Mouse (Mus musculus) MEL (cell line): ENCODE data around the gene Ubiad1. TPM values are rescaled to one million over a fixed set of nuclear protein-coding genes. Genes with fewer than 3 reads are reported as not detected.

Source experiments
- DNase-seq: peaks from one replicate; pipeline ENCODE4 v3.0.0; 2011; ENCODE audit warnings: low read depth, low spot score
- H3K27ac ChIP-seq: 2 replicates; pipeline ENCODE4 v1.5.1; 2012; ENCODE audit warnings: low read depth, mild to moderate bottlenecking, control low read depth, low read length, moderate library complexity; ENCODE audit not compliant: control insufficient read depth
- H3K27me3 ChIP-seq, 2 experiments: fragments of 150-350 bp in 1 of 2; sonication (generic) in 1 of 2; 2 replicates each; pipeline ENCODE4 v1.6.1; 2012; ENCODE audit warnings: low read length in 2 of 2, mild to moderate bottlenecking in 2 of 2, improper control_type of control experiment in 1 of 2, moderate library complexity in 1 of 2; ENCODE audit not compliant: insufficient read depth in 2 of 2, control insufficient read depth in 1 of 2
- H3K36me3 ChIP-seq, 2 experiments: 2 replicates each; pipeline ENCODE4 v1.6.1; 2012 to 2014; ENCODE audit warnings: low read length in 2 of 2, improper control_type of control experiment in 1 of 2, inconsistent platforms in 1 of 2, mild to moderate bottlenecking in 1 of 2; ENCODE audit not compliant: insufficient read depth in 2 of 2, control insufficient read depth in 1 of 2
- H3K4me1 ChIP-seq, 2 experiments: fragments of 150-350 bp in 1 of 2; sonication (generic) in 1 of 2; 2 replicates each; pipeline ENCODE4 v1.6.1; 2012; ENCODE audit warnings: low read length in 2 of 2, improper control_type of control experiment in 1 of 2, mild to moderate bottlenecking in 1 of 2; ENCODE audit not compliant: insufficient read depth in 2 of 2, control insufficient read depth in 1 of 2
- H3K4me3 ChIP-seq, 2 experiments: fragments of 150-350 bp in 1 of 2; sonication (generic) in 1 of 2; 2 replicates each; pipeline ENCODE4 v1.5.1; 2012; ENCODE audit warnings: low read depth in 2 of 2, low read length in 2 of 2, mild to moderate bottlenecking in 2 of 2, moderate library complexity in 2 of 2, control low read depth in 1 of 2, improper control_type of control experiment in 1 of 2; ENCODE audit not compliant: control insufficient read depth in 1 of 2, insufficient read depth in 1 of 2
- H3K79me2 ChIP-seq: 2 replicates; pipeline ENCODE4 v1.6.1; 2012; ENCODE audit warnings: mild to moderate bottlenecking, low read length, moderate library complexity; ENCODE audit not compliant: control insufficient read depth, poor library complexity, insufficient read depth
- H3K9ac ChIP-seq: 2 replicates; pipeline ENCODE4 v1.6.1; 2012; ENCODE audit warnings: low read depth, mild to moderate bottlenecking, control low read depth, low read length, moderate library complexity; ENCODE audit not compliant: control insufficient read depth, poor library complexity, severe bottlenecking
- H3K9me3 ChIP-seq: fragments of 150-350 bp; sonication (generic); replicated peaks from 2 replicates; pipeline ENCODE4 v1.6.1; 2012; ENCODE audit warnings: mild to moderate bottlenecking, low read length, improper control_type of control experiment, moderate library complexity; ENCODE audit not compliant: insufficient read depth
- CTCF ChIP-seq, 3 experiments: IDR thresholded peaks in 2 of 3; conservative IDR thresholded peaks in 1 of 3; 2 replicates each; pipeline ENCODE4 v1.5.1; 2011 to 2012; ENCODE audit warnings: low read length in 3 of 3, low read depth in 2 of 3, mild to moderate bottlenecking in 2 of 3, improper control_type of control experiment in 1 of 3, inconsistent platforms in 1 of 3, mixed read lengths in 1 of 3, moderate library complexity in 1 of 3; ENCODE audit not compliant: control insufficient read depth in 1 of 3, insufficient read depth in 1 of 3, poor library complexity in 1 of 3, severe bottlenecking in 1 of 3
- ELF1 ChIP-seq: IDR thresholded peaks from 2 replicates; pipeline ENCODE4 v1.6.1; 2014; ENCODE audit warnings: low read depth, mild to moderate bottlenecking, inconsistent platforms, low read length, improper control_type of control experiment, moderate library complexity
- ETS1 ChIP-seq: IDR thresholded peaks from 2 replicates; pipeline ENCODE4 v1.6.1; 2012; ENCODE audit warnings: low read depth, mild to moderate bottlenecking, inconsistent platforms, low read length, improper control_type of control experiment, moderate library complexity
- GABPA ChIP-seq: IDR thresholded peaks from 2 replicates; pipeline ENCODE4 v1.6.1; 2012; ENCODE audit warnings: low read depth, mild to moderate bottlenecking, inconsistent platforms, low read length, improper control_type of control experiment, moderate library complexity
- GATA1 ChIP-seq: IDR thresholded peaks from 2 replicates; pipeline ENCODE4 v1.6.1; 2011; ENCODE audit warnings: low read depth, low read length, improper control_type of control experiment
- JUND ChIP-seq: IDR thresholded peaks from 2 replicates; pipeline ENCODE4 v1.6.1; 2011; ENCODE audit warnings: low read depth, mild to moderate bottlenecking, improper control_type of control experiment, low read length
- KAT2A ChIP-seq: conservative IDR thresholded peaks from 2 replicates; pipeline ENCODE4 v1.6.1; 2012; ENCODE audit warnings: low read depth, low read length, improper control_type of control experiment, inconsistent platforms
- MAFK ChIP-seq: IDR thresholded peaks from 2 replicates; pipeline ENCODE4 v1.6.1; 2011; ENCODE audit warnings: low read depth, mild to moderate bottlenecking, low read length, improper control_type of control experiment, borderline replicate concordance
- MAX ChIP-seq: IDR thresholded peaks from 2 replicates; pipeline ENCODE4 v1.6.1; 2011; ENCODE audit warnings: low read length, improper control_type of control experiment
- MYC ChIP-seq: IDR thresholded peaks from 2 replicates; pipeline ENCODE4 v1.6.1; 2011; ENCODE audit warnings: low read depth, mild to moderate bottlenecking, low read length, improper control_type of control experiment, moderate library complexity
- NELFE ChIP-seq: IDR thresholded peaks from 2 replicates; pipeline ENCODE4 v1.6.1; 2011; ENCODE audit warnings: low read depth, low read length, improper control_type of control experiment
- POLR2AphosphoS5 ChIP-seq: IDR thresholded peaks from 2 replicates; pipeline ENCODE4 v1.6.1; 2012; ENCODE audit warnings: low read depth, borderline replicate concordance, mild to moderate bottlenecking, inconsistent platforms, low read length, moderate library complexity, mixed read lengths
- RAD21 ChIP-seq: IDR thresholded peaks from 2 replicates; pipeline ENCODE4 v1.6.1; 2011; ENCODE audit warnings: mild to moderate bottlenecking, low read depth, low read length, improper control_type of control experiment
- SIN3A ChIP-seq: IDR thresholded peaks from 2 replicates; pipeline ENCODE4 v1.6.1; 2012; ENCODE audit warnings: low read length, improper control_type of control experiment, inconsistent platforms
- SMC3 ChIP-seq: IDR thresholded peaks from 2 replicates; pipeline ENCODE4 v1.6.1; 2011; ENCODE audit warnings: low read depth, low read length, improper control_type of control experiment
- TCF12 ChIP-seq: IDR thresholded peaks from 2 replicates; pipeline ENCODE4 v1.6.1; 2014; ENCODE audit warnings: low read depth, mild to moderate bottlenecking, inconsistent platforms, low read length, improper control_type of control experiment, moderate library complexity
- UBTF ChIP-seq: IDR thresholded peaks from 2 replicates; pipeline ENCODE4 v1.6.1; 2012; ENCODE audit warnings: low read depth, mild to moderate bottlenecking, inconsistent platforms, low read length, improper control_type of control experiment, moderate library complexity, borderline replicate concordance; ENCODE audit not compliant: insufficient read depth
- USF1 ChIP-seq: IDR thresholded peaks from 2 replicates; pipeline ENCODE4 v1.6.1; 2014; ENCODE audit warnings: low read depth, mild to moderate bottlenecking, inconsistent platforms, low read length, improper control_type of control experiment, moderate library complexity
- USF2 ChIP-seq, 2 experiments: IDR thresholded peaks; 2 replicates each; pipeline ENCODE4 v1.6.1; 2011 to 2012; ENCODE audit warnings: improper control_type of control experiment in 2 of 2, low read length in 2 of 2, borderline replicate concordance in 1 of 2, inconsistent platforms in 1 of 2, low read depth in 1 of 2, mild to moderate bottlenecking in 1 of 2; ENCODE audit not compliant: insufficient read depth in 1 of 2
- ZKSCAN1 ChIP-seq: IDR thresholded peaks from 2 replicates; pipeline ENCODE4 v1.6.1; 2012; ENCODE audit warnings: low read depth, mild to moderate bottlenecking, inconsistent platforms, low read length, improper control_type of control experiment, moderate library complexity
- ZMIZ1 ChIP-seq: IDR thresholded peaks from 2 replicates; pipeline ENCODE4 v1.6.1; 2012; ENCODE audit warnings: low read depth, mild to moderate bottlenecking, inconsistent platforms, low read length, improper control_type of control experiment, moderate library complexity
- ZNF384 ChIP-seq: IDR thresholded peaks from 2 replicates; pipeline ENCODE4 v1.6.1; 2012; ENCODE audit warnings: low read depth, mild to moderate bottlenecking, inconsistent platforms, low read length, improper control_type of control experiment
- polyA plus RNA-seq, 2 experiments: library from polyadenylated mRNA; stranded (reverse) in 1 of 2; unstranded in 1 of 2; fragments of >175 nt in 1 of 2; fragments of >200 nt in 1 of 2; gene quantifications; 2 replicates each; pipeline versions ENCODE4 v1.2.1 to v1.2.4; 2012; ENCODE audit warnings: low replicate concordance in 2 of 2, low read depth in 1 of 2; ENCODE audit not compliant: insufficient read length in 2 of 2, insufficient read depth in 1 of 2, missing spikeins in 1 of 2
- total RNA-seq: library from RNA; depleted of rRNA; stranded (reverse); fragments of 300-350 nt; gene quantifications from 2 replicates; pipeline ENCODE4 v1.2.3, GENCODE M21; 2012

The Ubiad1 gene
- total and polyA plus RNA-seq, 3 experiments: 19.4 to 24.3 TPM; not detected in 1

DNA sequence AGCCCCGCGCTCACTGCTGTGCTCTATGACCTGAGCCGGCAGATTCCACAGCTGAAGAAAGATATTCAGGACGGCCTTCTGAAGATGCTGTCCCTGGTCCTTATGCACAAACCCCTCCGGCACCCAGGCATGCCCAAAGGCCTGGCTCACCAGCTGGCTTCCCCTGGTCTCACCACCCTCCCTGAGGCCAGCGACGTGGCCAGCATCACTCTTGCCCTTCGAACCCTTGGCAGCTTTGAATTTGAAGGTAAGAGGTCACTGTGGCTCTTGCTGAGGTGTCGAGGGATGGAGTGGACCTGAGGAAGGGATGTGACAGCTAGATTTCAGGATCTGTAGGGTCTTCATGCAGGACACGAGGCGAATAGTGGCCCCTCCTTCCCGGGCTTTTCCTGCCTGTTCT lies 19.7 kb upstream of the Ubiad1 start:
- Histone ChIP-seq H3K4me1 (no peaks in the 10 kb centered on the region), H3K79me2 (no peaks in the 10 kb centered on the region), H3K9me3 (no peaks in the 10 kb centered on the region), H3K36me3 (no peaks in the 10 kb centered on the region; a peak in 1 of 4 replicates), H3K27me3 (no peaks in the 10 kb centered on the region), H3K27ac (no peak overlapping the region), H3K9ac (no peak overlapping the region), H3K4me3 (no peak overlapping the region)
- no peak for TF ChIP-seq GABPA
- DNase-seq: no peak

GRCm38 (mm10) chr4:148463208-148463960 lies 18.8 kb upstream of the Ubiad1 start:
- no peaks in the 10 kb centered on the region for H3K4me1 ChIP-seq
- TF ChIP-seq CTCF (IDR thresholded peaks at IDR 0.05 in 2 of 3, conservative IDR thresholded peaks at IDR 0.05 in 1 of 3; ENCODE audit: control insufficient read depth in 1 of 3, insufficient read depth in 1 of 3, low read depth in 2 of 3, low read length in 3 of 3, poor library complexity in 1 of 3, severe bottlenecking in 1 of 3) (peak; percentile 33 to 55 (median 48)), POLR2AphosphoS5 (no peak), RAD21 (peak; percentile 18), SMC3 (peak; percentile 32; the same call in 1 of the 2 replicates)
- no peak overlapping the region for H3K27ac ChIP-seq
- H3K79me2 ChIP-seq: no peaks in the 10 kb centered on the region
- DNase-seq: peak; percentile 59
- no peak overlapping the region for H3K9ac ChIP-seq
- no peaks in the 10 kb centered on the region for H3K27me3 ChIP-seq
- no peaks in the 10 kb centered on the region; a peak in 1 of 4 replicates for H3K36me3 ChIP-seq
- no peak overlapping the region for H3K4me3 ChIP-seq
- no peaks in the 10 kb centered on the region for H3K9me3 ChIP-seq

- H3K36me3 ChIP-seq: no peaks in the 10 kb centered on the region; a peak in 1 of 4 replicates
Observed at GRCm38 (mm10) chr4:148462717-148463116, 18.1 kb upstream of the Ubiad1 start.

More at GRCm38 (mm10) chr4:148462717-148463116, 18.1 kb upstream of the Ubiad1 start:
- DNase-seq: no peak
- Histone ChIP-seq H3K27me3 (no peaks in the 10 kb centered on the region), H3K9ac (no peak overlapping the region), H3K4me1 (no peaks in the 10 kb centered on the region), H3K9me3 (no peaks in the 10 kb centered on the region), H3K4me3 (no peak overlapping the region), H3K79me2 (no peaks in the 10 kb centered on the region), H3K27ac (no peak overlapping the region)
- TF ChIP-seq NELFE (no peak), ETS1 (no peak), ELF1 (no peak), ZKSCAN1 (no peak), TCF12 (no peak), GATA1 (no peak), USF2 (IDR thresholded peaks at IDR 0.05; ENCODE audit: borderline replicate concordance in 1 of 2, insufficient read depth in 1 of 2, low read depth in 1 of 2, low read length in 2 of 2) (no peak), ZMIZ1 (no peak), ZNF384 (no peak), KAT2A (no peak), USF1 (no peak), MAX (no peak), GABPA (no peak), RAD21 (no peak), MYC (no peak), MAFK (no peak), JUND (no peak), SIN3A (no peak), UBTF (no peak)
- TF ChIP-seq, all 39 proteins: peak for 0
